Mouse (Mus musculus): ENCODE data around the gene Rabif. TPM values are rescaled to one million over a fixed set of nuclear protein-coding genes. Genes with fewer than 3 reads are reported as not detected.
"Not testable (repeated sequence)": the region's sequence is repeated elsewhere in the genome, so short reads cannot be mapped to it uniquely, and the experiment has no call there.

The Rabif gene
- polyA plus RNA-seq, 1 experiment from 2014 or later: 13.2 TPM

- H3K9me3 ChIP-seq (ENCODE audit: low read length): no peaks in the 10 kb centered on the region
- TF ChIP-seq CTCF (IDR thresholded peaks at IDR 0.05; ENCODE audit: low read depth) (no peak), EP300 (IDR thresholded peaks at IDR 0.05; ENCODE audit: low read depth) (no peak)
- 30% methylated on average over 2 of the region's 2 CpGs for WGBS (ENCODE audit: insufficient replicate concordance)
- DNase-seq (peak; percentile 41), ATAC-seq (no peak)
- H3K4me3 ChIP-seq (ENCODE audit: low read depth, low read length): no peak overlapping the region
- no peaks in the 10 kb centered on the region for H3K27me3 ChIP-seq (ENCODE audit: insufficient read depth, low read length)
- H3K4me1 ChIP-seq (ENCODE audit: insufficient read depth): peaks cover 15% of the 10 kb centered on the region
- no peak overlapping the region for H3K9ac ChIP-seq (replicated peaks)
- no peak overlapping the region for H3K4me2 ChIP-seq (ENCODE audit: low read depth, low read length)
- H3K36me3 ChIP-seq (replicated peaks; ENCODE audit: insufficient read depth, low read length): no peaks in the 10 kb centered on the region
- H3K27ac ChIP-seq (ENCODE audit: low read depth): no peak overlapping the region; the same call in 1 of the 2 replicates
Observed at GRCm38 (mm10) chr1:134522325-134522724, 27.9 kb downstream of the Rabif start.

GRCm38 (mm10) chr1:134524424-134524823, 30.0 kb downstream of the Rabif start:
- peak; percentile 67 for TF ChIP-seq CTCF (IDR thresholded peaks at IDR 0.05; ENCODE audit: low read depth)
- no peak for TF ChIP-seq EP300 (IDR thresholded peaks at IDR 0.05; ENCODE audit: low read depth)
- Histone ChIP-seq H3K9ac (replicated peaks) (no peak overlapping the region), H3K4me1 (ENCODE audit: insufficient read depth) (peaks cover 19% of the 10 kb centered on the region), H3K36me3 (replicated peaks; ENCODE audit: insufficient read depth, low read length) (no peaks in the 10 kb centered on the region), H3K9me3 (ENCODE audit: low read length) (no peaks in the 10 kb centered on the region), H3K27me3 (ENCODE audit: insufficient read depth, low read length) (no peaks in the 10 kb centered on the region), H3K4me2 (ENCODE audit: low read depth, low read length) (no peak overlapping the region), H3K27ac (ENCODE audit: low read depth) (no peak overlapping the region), H3K4me3 (ENCODE audit: low read depth, low read length) (no peak overlapping the region)
- no peak for ATAC-seq
- WGBS (ENCODE audit: insufficient replicate concordance): 69% methylated on average over 5 of the region's 5 CpGs
- DNase-seq: peak; percentile 42

- no peak for DNase-seq
- 85% methylated on average over 1 of the region's 1 CpGs for WGBS (ENCODE audit: insufficient replicate concordance)
- H3K36me3 ChIP-seq (replicated peaks; ENCODE audit: insufficient read depth, low read length): no peaks in the 10 kb centered on the region
- no peak for ATAC-seq
- no peak overlapping the region for H3K4me3 ChIP-seq (ENCODE audit: low read depth, low read length)
- TF ChIP-seq CTCF (IDR thresholded peaks at IDR 0.05; ENCODE audit: low read depth): no peak
- TF ChIP-seq EP300 (IDR thresholded peaks at IDR 0.05; ENCODE audit: low read depth): no peak
- H3K27me3 ChIP-seq (ENCODE audit: insufficient read depth, low read length): no peaks in the 10 kb centered on the region
- H3K27ac ChIP-seq (ENCODE audit: low read depth): no peak overlapping the region
- H3K9ac ChIP-seq (replicated peaks): no peak overlapping the region
- H3K4me1 ChIP-seq (ENCODE audit: insufficient read depth): peaks cover 19% of the 10 kb centered on the region
- H3K4me2 ChIP-seq (ENCODE audit: low read depth, low read length): no peak overlapping the region
- H3K9me3 ChIP-seq (ENCODE audit: low read length): no peaks in the 10 kb centered on the region
Observed at GRCm38 (mm10) chr1:134525015-134525414, 30.6 kb downstream of the Rabif start.

GRCm38 (mm10) chr1:134526752-134527151, 32.3 kb downstream of the Rabif start:
- WGBS (ENCODE audit: insufficient replicate concordance): 37% methylated on average over 6 of the region's 6 CpGs
- DNase-seq: peak; percentile 44
- Histone ChIP-seq H3K9me3 (ENCODE audit: low read length) (no peaks in the 10 kb centered on the region), H3K27me3 (ENCODE audit: insufficient read depth, low read length) (no peaks in the 10 kb centered on the region), H3K27ac (ENCODE audit: low read depth) (peak overlapping the region; percentile 86), H3K36me3 (replicated peaks; ENCODE audit: insufficient read depth, low read length) (no peaks in the 10 kb centered on the region), H3K4me1 (ENCODE audit: insufficient read depth) (peaks cover 10% of the 10 kb centered on the region), H3K4me3 (ENCODE audit: low read depth, low read length) (peak overlapping the region; percentile 13), H3K9ac (replicated peaks) (peak overlapping the region; percentile 36), H3K4me2 (ENCODE audit: low read depth, low read length) (peak overlapping the region; percentile 62)
- peak; percentile 98 for ATAC-seq
- TF ChIP-seq CTCF (IDR thresholded peaks at IDR 0.05; ENCODE audit: low read depth): no peak
- peak; percentile 96 for TF ChIP-seq EP300 (IDR thresholded peaks at IDR 0.05; ENCODE audit: low read depth)

- 76% methylated on average over 6 of the region's 6 CpGs for WGBS (ENCODE audit: insufficient replicate concordance)
- no peaks in the 10 kb centered on the region for H3K36me3 ChIP-seq (replicated peaks; ENCODE audit: insufficient read depth, low read length)
- no peak overlapping the region for H3K4me2 ChIP-seq (ENCODE audit: low read depth, low read length)
- no peaks in the 10 kb centered on the region for H3K27me3 ChIP-seq (ENCODE audit: insufficient read depth, low read length)
- H3K27ac ChIP-seq (ENCODE audit: low read depth): no peak overlapping the region
- H3K4me3 ChIP-seq (ENCODE audit: low read depth, low read length): no peak overlapping the region
- no peak overlapping the region for H3K9ac ChIP-seq (replicated peaks)
- DNase-seq (no peak), ATAC-seq (no peak)
- peaks cover 11% of the 10 kb centered on the region; the same call in 1 of the 2 replicates for H3K4me1 ChIP-seq (ENCODE audit: insufficient read depth)
- TF ChIP-seq EP300 (IDR thresholded peaks at IDR 0.05; ENCODE audit: low read depth) (no peak), CTCF (IDR thresholded peaks at IDR 0.05; ENCODE audit: low read depth) (no peak)
- H3K9me3 ChIP-seq (ENCODE audit: low read length): no peaks in the 10 kb centered on the region
Observed at GRCm38 (mm10) chr1:134530618-134531017, 36.2 kb downstream of the Rabif start.

GRCm38 (mm10) chr1:134533710-134534109, 39.3 kb downstream of the Rabif start:
- not testable (repeated sequence) for H3K36me3 ChIP-seq (replicated peaks; ENCODE audit: insufficient read depth, low read length); H3K9ac ChIP-seq (replicated peaks); DNase-seq; ATAC-seq; H3K9me3 ChIP-seq (ENCODE audit: low read length); H3K4me3 ChIP-seq (ENCODE audit: low read depth, low read length); H3K4me1 ChIP-seq (ENCODE audit: insufficient read depth); H3K27me3 ChIP-seq (ENCODE audit: insufficient read depth, low read length); H3K27ac ChIP-seq (ENCODE audit: low read depth); H3K4me2 ChIP-seq (ENCODE audit: low read depth, low read length)
- 95% methylated on average over 10 of the region's 10 CpGs for WGBS (ENCODE audit: insufficient replicate concordance)

- Histone ChIP-seq H3K4me1 (ENCODE audit: insufficient read depth) (peaks cover 6% of the 10 kb centered on the region; the same call in 1 of the 2 replicates), H3K36me3 (replicated peaks; ENCODE audit: insufficient read depth, low read length) (no peaks in the 10 kb centered on the region), H3K9ac (replicated peaks) (no peak overlapping the region), H3K9me3 (ENCODE audit: low read length) (no peaks in the 10 kb centered on the region), H3K27me3 (ENCODE audit: insufficient read depth, low read length) (no peaks in the 10 kb centered on the region), H3K4me2 (ENCODE audit: low read depth, low read length) (no peak overlapping the region), H3K4me3 (ENCODE audit: low read depth, low read length) (no peak overlapping the region), H3K27ac (ENCODE audit: low read depth) (no peak overlapping the region)
- 95% methylated on average over 1 of the region's 1 CpGs for WGBS (ENCODE audit: insufficient replicate concordance)
- no peak for DNase-seq
- TF ChIP-seq EP300 (IDR thresholded peaks at IDR 0.05; ENCODE audit: low read depth): no peak
- no peak for TF ChIP-seq CTCF (IDR thresholded peaks at IDR 0.05; ENCODE audit: low read depth)
- no peak for ATAC-seq
Observed at GRCm38 (mm10) chr1:134535054-134535453, 40.6 kb downstream of the Rabif start.
